Mouse (Mus musculus): Measurements from ENCODE around the gene H2al1m. TPM values are rescaled to one million over a fixed set of nuclear protein-coding genes. Genes with fewer than 3 reads are reported as not detected.
A peak's percentile ranks its signal among the peaks of the same experiment; 100 is the strongest.
"Not testable (repeated sequence)": the region's sequence is repeated elsewhere in the genome, so short reads cannot be mapped to it uniquely, and the experiment has no call there.

Gene H2al1m
- polyA plus RNA-seq, 1 experiment from 2014 or later, result 0.91 TPM

DNA sequence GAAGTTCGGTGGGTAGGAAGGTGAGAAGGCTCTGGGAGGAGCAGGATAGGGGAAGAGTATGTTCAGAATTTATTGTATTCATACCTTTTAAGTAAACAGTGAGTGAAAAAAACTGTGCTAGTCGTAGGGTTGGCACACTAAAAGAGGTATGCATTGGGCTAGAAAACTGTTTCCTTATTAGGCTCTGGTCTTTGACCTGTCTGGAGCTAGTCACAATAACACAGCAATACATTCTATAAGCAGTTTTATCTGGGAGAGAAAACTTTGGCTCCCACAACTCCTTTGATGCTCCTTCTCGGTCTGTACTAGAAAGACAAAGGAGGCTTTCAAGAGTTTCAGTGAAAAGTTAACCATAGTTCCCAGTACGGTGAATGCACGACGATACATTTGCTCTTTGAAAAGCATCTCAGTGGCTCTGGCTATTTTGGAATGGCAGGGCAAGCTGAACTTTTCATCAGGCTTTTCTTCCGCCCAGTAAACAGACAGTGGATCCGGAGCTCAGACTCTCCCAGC lies 11.6 kb upstream of the H2al1m start:
- ATAC-seq (ENCODE audit: extremely low read depth, insufficient number of reproducible peaks, low FRiP score, low TSS enrichment), result no peak
- H3K9ac ChIP-seq, result peak overlapping the region; percentile 81
- no peaks in the 10 kb centered on the region for H3K36me3 ChIP-seq
- 13% methylated on average over 8 of the region's 8 CpGs for WGBS
- H3K9me3 ChIP-seq, result no peaks in the 10 kb centered on the region
- peak overlapping the region; percentile 66 for H3K4me3 ChIP-seq
- peak overlapping the region; percentile 69 for H3K4me2 ChIP-seq
- H3K27me3 ChIP-seq (replicated peaks), result no peaks in the 10 kb centered on the region; the same call in 1 of the 2 replicates
- peak overlapping the region; percentile 59 for H3K27ac ChIP-seq (replicated peaks)
- H3K4me1 ChIP-seq, result no peaks in the 10 kb centered on the region; the same call in 1 of the 2 replicates

DNA sequence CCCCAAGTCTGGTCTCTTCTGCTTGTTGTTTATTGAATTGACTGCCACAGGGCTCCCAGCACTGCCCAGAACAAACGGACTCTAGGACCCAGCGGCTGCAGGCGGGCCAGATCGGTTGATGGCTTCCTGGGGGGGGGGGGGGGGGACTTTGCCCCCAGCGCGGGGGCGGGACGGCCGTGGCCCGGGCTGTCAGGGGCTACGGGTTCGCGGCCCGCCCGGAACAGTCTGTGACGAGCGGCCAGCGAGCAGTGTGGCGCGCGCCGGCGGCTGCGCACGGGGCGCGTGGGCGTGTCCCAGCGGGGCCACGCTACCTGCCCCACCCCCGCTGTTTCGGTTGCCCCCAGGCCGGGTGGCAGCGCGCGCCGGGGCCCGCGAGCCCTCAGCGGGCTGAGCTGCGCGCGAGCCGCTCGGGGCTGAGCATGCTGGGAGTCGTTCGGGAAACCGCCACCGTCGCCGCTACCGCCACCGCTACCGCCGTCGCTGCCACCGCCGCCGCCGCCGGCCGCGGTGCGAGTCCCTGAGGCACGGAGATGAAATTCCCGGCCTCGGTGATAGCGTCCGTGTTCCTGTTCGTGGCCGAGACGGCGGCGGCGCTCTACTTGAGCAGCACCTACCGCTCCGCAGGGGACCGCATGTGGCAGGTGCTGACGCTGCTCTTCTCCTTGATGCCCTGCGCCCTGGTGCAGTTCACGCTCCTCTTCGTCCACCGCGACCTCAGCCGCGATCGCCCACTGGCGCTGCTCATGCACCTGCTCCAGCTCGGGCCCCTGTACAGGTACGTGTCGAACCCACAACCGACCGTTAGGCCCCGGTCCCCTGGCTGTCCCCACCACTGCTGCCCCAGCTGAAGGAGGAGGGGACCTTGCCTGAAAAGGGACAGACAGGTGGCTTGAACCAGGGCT lies 10.9 kb upstream of the H2al1m start, which contains the start of gene Xk:
TSS of gene Xk (plus strand) at position 297 of the 902 bp plus-strand sequence.
- Histone ChIP-seq H3K36me3 (no peaks in the 10 kb centered on the region), H3K9ac (peak within 1 kb of the TSS; percentile 81), H3K9me3 (no peaks in the 10 kb centered on the region), H3K4me1 (no peaks in the 10 kb centered on the region; the same call in 1 of the 2 replicates), H3K4me3 (peak within 1 kb of the TSS; percentile 66), H3K4me2 (peak within 1 kb of the TSS; percentile 69), H3K27me3 (replicated peaks) (no peaks in the 10 kb centered on the region; the same call in 1 of the 2 replicates), H3K27ac (replicated peaks) (peak within 1 kb of the TSS; percentile 59)
- WGBS, result 7% methylated on average over 61 of the region's 94 CpGs
- peak; percentile 84 for ATAC-seq (ENCODE audit: extremely low read depth, insufficient number of reproducible peaks, low FRiP score, low TSS enrichment)

DNA sequence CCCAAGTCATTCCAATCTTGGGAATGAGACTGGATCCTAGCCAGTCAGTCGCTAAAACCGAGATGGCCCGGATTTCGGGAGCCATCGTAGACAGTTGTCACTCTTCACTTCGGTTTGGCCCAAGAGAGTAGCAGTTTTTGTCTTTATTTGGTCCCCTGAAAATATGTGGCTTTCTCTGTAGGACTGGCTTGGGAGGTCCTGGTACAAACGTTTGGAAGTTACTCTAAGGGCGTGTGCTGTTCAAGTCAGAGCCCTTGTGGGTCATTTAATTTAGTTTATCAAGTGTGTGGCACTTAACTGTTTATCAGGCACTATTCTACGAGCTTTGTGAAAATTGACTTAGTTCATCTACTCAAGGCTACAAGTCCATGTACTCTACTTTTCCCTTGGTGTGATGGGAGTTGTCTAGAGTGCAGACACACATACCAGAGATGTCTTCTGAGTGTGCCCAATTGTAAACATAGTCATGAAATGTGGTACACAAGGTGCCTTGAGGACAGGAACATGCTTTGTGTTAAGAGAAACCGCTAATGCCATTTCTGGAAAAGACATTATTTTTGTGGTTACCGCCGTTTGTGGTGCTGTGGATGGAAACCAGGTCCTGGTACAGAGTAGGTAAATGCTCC lies 10.1 kb upstream of the H2al1m start:
- Histone ChIP-seq H3K4me2 (peak overlapping the region; percentile 69), H3K9me3 (no peaks in the 10 kb centered on the region), H3K4me3 (peak overlapping the region; percentile 66), H3K27ac (replicated peaks) (peak overlapping the region; percentile 59; the same call in 1 of the 2 replicates), H3K9ac (peak overlapping the region; percentile 81), H3K27me3 (replicated peaks) (no peaks in the 10 kb centered on the region; the same call in 1 of the 2 replicates), H3K36me3 (no peaks in the 10 kb centered on the region), H3K4me1 (no peaks in the 10 kb centered on the region; the same call in 1 of the 2 replicates)
- WGBS, result 50% methylated on average over 12 of the region's 12 CpGs
- ATAC-seq (ENCODE audit: extremely low read depth, insufficient number of reproducible peaks, low FRiP score, low TSS enrichment), result no peak

DNA sequence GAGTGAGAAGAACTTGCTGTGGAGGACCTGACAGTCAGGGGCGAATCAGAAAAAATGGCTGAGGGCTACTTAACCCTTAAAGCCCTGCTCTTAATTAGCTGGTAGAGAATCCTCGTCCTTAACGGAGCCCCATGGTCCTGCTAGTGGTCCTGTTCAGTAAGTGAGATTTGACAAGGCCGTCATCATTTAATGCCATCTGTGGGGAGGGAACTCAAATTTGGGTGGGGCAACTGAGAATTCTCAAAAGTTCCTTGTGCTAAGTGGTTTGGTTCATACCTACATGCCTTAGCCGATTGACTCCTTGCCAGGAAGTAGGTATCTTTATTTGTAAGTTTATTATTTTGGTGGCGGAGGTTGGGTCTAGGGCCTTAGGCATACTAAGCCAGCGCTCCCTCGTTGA lies 9.2 kb upstream of the H2al1m start:
- Histone ChIP-seq H3K4me3 (peak overlapping the region; percentile 66; the same call in 1 of the 2 replicates), H3K36me3 (no peaks in the 10 kb centered on the region), H3K27me3 (replicated peaks) (no peaks in the 10 kb centered on the region; the same call in 1 of the 2 replicates), H3K4me1 (no peaks in the 10 kb centered on the region; the same call in 1 of the 2 replicates), H3K9me3 (no peaks in the 10 kb centered on the region), H3K9ac (no peak overlapping the region), H3K27ac (replicated peaks) (no peak overlapping the region), H3K4me2 (peak overlapping the region; percentile 69; the same call in 1 of the 2 replicates)
- ATAC-seq (ENCODE audit: extremely low read depth, insufficient number of reproducible peaks, low FRiP score, low TSS enrichment), result no peak
- WGBS, result 62% methylated on average over 8 of the region's 8 CpGs

DNA sequence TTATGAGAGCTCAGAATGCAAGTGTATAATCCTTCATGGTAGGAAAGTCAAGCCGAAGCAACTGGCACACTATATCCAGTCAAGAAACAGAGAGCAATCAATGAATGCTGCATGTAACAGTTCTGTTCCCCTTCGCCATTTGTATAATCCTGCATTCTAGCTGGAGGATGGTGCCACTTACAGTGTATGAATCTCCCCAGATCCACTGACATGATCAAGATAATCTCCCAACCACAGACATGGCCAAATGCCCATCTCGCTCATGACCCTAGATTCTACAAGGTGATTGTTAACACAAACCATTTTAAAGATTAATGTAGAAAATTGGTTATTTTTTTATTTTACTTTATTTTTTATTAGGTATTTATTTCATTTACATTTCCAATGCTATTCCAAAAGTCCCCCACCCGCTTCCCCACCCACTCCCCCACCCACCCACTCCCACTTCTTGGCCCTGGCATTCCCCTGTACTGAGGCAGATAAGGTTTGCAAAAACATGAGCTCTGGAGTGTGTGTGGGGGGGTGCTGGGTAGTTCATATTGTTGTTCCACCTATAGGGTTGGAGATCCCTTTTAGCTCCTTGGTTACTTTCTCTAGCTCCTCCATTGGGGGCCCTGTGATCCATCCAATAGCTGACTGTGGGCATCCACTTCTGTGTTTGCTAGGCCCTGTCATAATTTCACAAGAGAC lies 9.7 kb downstream of the H2al1m start:
- not testable (repeated sequence) for H3K9ac ChIP-seq; H3K27ac ChIP-seq (replicated peaks); H3K4me1 ChIP-seq; H3K4me3 ChIP-seq; H3K4me2 ChIP-seq; H3K36me3 ChIP-seq; H3K9me3 ChIP-seq; H3K27me3 ChIP-seq (replicated peaks); ATAC-seq (ENCODE audit: extremely low read depth, insufficient number of reproducible peaks, low FRiP score, low TSS enrichment)
- 70% methylated on average over 4 of the region's 4 CpGs for WGBS

DNA sequence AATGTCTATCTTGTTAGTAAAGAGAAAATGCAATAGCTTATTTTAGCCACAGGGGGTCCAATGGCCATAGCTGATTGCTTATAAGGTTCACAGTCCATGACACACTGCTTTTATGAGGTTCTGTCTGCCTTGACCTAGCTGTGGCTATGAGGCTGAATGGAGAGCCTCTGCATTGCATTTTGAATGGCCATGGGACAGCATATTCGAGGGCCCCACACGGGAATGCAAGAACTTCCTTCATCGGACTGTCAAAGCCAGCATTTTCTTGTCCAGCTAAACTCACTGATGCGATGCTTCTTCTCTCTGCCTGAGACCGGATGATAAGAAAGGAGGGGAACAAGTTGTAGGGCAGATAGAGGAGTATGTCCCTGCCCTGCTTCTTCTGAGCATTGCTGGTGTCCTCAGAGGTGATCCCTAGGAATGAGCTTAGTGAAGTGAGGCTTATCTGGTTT lies 14.9 kb downstream of the H2al1m start:
- Histone ChIP-seq H3K4me3 (no peak overlapping the region), H3K27me3 (replicated peaks) (no peaks in the 10 kb centered on the region), H3K9ac (no peak overlapping the region), H3K36me3 (no peaks in the 10 kb centered on the region), H3K27ac (replicated peaks) (no peak overlapping the region), H3K4me2 (no peak overlapping the region), H3K9me3 (no peaks in the 10 kb centered on the region), H3K4me1 (no peaks in the 10 kb centered on the region)
- no peak for ATAC-seq (ENCODE audit: extremely low read depth, insufficient number of reproducible peaks, low FRiP score, low TSS enrichment)
- WGBS, result 56% methylated on average over 5 of the region's 5 CpGs

DNA sequence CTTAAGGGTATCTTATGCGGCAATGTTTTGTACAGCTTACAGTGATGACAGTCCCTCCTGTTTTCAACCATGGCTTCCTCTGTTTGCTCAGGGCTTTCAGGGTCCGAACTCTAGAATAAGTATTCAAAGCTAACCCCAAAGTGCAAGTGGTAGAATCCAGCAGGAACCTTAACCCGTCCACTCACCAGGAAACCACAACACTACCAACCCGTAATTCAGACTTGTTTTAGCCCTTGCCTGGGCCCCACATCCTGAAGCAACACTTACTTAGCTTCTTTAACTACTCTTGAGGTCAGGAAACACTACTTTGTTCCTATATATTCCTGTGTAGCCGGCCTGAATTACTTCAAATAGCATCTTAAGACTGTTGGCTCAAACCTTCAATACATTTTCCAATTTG lies 19.2 kb downstream of the H2al1m start:
- 75% methylated on average over 5 of the region's 5 CpGs for WGBS

DNA sequence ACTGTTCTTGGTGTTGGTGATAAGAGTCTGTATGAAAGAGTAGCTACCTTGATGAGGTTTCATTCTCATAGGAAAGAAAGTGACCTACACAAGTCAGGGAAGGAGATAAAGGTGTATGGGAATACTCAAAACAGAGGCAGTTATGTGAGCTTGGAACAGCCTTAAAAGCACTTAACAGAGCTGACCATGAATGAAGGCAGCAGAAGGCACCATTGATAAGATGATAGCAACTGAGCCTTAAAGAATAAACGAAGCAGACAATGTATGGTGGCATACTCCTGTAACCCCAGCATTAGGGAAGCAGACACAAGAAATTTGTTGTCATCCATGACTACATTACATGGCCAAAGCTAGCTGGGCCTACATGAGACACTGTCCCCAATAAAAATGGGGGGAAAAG lies 19.9 kb downstream of the H2al1m start:
- 55% methylated on average over 1 of the region's 1 CpGs for WGBS
- no peak overlapping the region for H3K4me3 ChIP-seq
- no peak overlapping the region for H3K27ac ChIP-seq (replicated peaks)
- H3K4me2 ChIP-seq, result no peak overlapping the region
- H3K9ac ChIP-seq, result no peak overlapping the region
- no peak for ATAC-seq (ENCODE audit: extremely low read depth, insufficient number of reproducible peaks, low FRiP score, low TSS enrichment)
- no peaks in the 10 kb centered on the region for H3K9me3 ChIP-seq
- H3K27me3 ChIP-seq (replicated peaks), result no peaks in the 10 kb centered on the region
- no peaks in the 10 kb centered on the region for H3K36me3 ChIP-seq
- no peaks in the 10 kb centered on the region for H3K4me1 ChIP-seq

More for the DNA sequence above, 19.2 kb downstream of the H2al1m start:
- Histone ChIP-seq H3K27ac (replicated peaks) (no peak overlapping the region), H3K9me3 (no peaks in the 10 kb centered on the region), H3K36me3 (no peaks in the 10 kb centered on the region), H3K9ac (no peak overlapping the region), H3K4me3 (no peak overlapping the region), H3K27me3 (replicated peaks) (no peaks in the 10 kb centered on the region), H3K4me1 (no peaks in the 10 kb centered on the region), H3K4me2 (no peak overlapping the region)
- no peak for ATAC-seq (ENCODE audit: extremely low read depth, insufficient number of reproducible peaks, low FRiP score, low TSS enrichment)

DNA sequence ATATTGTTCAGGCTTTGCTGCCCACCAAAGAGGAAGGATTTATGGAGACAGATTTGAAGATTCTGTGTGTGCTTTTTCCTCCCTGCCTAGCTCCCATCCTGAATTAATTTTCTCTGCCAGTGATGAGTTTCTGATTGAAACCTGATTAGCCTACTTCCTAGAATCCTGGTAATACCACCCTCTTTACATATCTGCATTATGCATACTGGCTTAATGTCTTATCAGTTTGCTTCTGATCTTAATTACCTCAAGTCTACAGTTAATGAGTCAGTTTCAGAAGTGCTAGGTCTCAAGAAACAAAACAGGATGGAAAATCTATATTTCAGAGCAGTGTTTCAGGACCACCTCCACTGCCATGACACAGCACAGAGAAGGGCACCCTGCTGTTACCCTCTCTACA lies 32.9 kb downstream of the H2al1m start:
- not testable (repeated sequence) for H3K27me3 ChIP-seq (replicated peaks); H3K36me3 ChIP-seq; H3K9ac ChIP-seq; H3K4me3 ChIP-seq; ATAC-seq (ENCODE audit: extremely low read depth, insufficient number of reproducible peaks, low FRiP score, low TSS enrichment); H3K4me2 ChIP-seq; H3K4me1 ChIP-seq; H3K27ac ChIP-seq (replicated peaks); H3K9me3 ChIP-seq

DNA sequence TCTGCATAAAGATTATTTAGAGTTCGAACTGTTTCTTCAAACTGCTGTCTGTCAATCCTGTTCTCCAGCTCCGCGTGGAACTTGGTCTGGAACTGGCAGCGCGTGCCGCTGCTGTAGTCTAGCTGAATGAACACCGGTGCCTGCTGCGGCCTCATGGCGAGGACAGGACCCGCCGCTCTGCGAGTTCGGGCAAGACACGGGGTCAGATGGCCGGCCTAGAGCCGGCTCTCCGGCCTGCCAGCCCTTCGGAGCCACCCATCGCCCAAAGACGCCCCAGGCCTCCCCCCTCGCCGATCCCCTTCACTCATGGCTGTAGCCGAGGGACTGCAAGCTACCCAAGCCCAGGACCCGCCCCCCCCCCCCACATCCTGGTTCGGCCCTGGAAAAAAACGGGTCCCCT lies 44.4 kb downstream of the H2al1m start:
- H3K9ac ChIP-seq; ATAC-seq (ENCODE audit: extremely low read depth, insufficient number of reproducible peaks, low FRiP score, low TSS enrichment); H3K4me2 ChIP-seq; H3K4me1 ChIP-seq; H3K9me3 ChIP-seq; H3K27me3 ChIP-seq (replicated peaks); H3K4me3 ChIP-seq; H3K27ac ChIP-seq (replicated peaks); H3K36me3 ChIP-seq: not testable (repeated sequence)
- 89% methylated on average over 17 of the region's 26 CpGs for WGBS
